Mouse (Mus musculus): ENCODE results near the gene Cplx3. TPM values are rescaled to one million over a fixed set of nuclear protein-coding genes. Genes with fewer than 3 reads are reported as not detected.

The Cplx3 gene
- polyA plus RNA-seq, 1 experiment from 2014 or later, result 0.09 TPM

DNA sequence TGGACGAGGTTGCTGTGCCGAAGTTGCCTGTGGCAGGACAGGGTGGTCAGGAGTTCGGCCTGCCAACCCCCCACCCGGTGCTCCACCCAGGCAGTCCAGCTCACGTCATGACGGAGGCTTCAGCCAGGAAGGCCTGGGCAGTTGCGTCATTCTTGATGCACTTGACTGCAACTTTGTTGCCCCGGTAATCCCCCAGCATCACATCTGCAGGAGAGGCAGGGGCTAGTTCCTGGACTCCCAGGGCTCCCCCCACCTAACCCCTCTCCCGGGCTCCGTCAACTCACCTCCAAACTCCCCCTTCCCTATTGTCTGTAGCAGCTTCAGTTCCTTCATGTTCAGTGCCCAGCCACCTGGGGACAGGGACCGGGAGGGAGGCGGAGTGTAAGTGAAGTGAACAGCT, 22.6 kb upstream of the Cplx3 start:
- Histone ChIP-seq H3K9ac (ENCODE audit: low read depth, low read length) (no peak overlapping the region), H3K4me3 (ENCODE audit: low read depth, low read length) (no peak overlapping the region), H3K4me1 (replicated peaks; ENCODE audit: control insufficient read depth, insufficient read depth, low read length) (no peaks in the 10 kb centered on the region), H3K27ac (ENCODE audit: low read depth, low read length) (no peak overlapping the region), H3K9me3 (ENCODE audit: control insufficient read depth, low read length) (no peaks in the 10 kb centered on the region), H3K4me2 (replicated peaks; ENCODE audit: low read depth, low read length) (no peak overlapping the region), H3K27me3 (ENCODE audit: control insufficient read depth, insufficient read depth, low read length) (no peaks in the 10 kb centered on the region), H3K36me3 (ENCODE audit: control insufficient read depth, insufficient read depth, low read length) (peaks cover 13% of the 10 kb centered on the region; the same call in 1 of the 2 replicates)
- 91% methylated on average over 12 of the region's 12 CpGs for WGBS
- ATAC-seq (ENCODE audit: low FRiP score) (no peak), DNase-seq (ENCODE audit: low spot score) (no peak)

DNA sequence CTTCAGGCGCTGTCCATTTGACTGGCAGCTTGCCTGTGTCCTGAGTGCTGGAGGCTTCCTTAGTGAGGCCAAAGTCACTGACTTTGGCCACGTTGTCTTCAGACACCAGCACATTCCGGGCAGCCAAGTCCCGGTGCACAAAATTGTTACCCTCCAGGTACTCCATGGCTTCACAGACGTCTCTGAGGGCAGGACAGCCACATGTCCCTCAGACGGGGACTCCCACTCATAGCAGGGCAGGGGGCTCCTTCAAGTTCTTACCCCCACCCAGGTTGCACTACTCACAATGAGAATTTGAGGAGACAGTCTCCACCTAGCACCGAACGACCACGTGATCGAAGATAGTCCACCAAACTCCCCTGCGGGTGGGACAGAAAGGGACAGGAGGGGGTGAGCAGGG, 21.8 kb upstream of the Cplx3 start:
- Histone ChIP-seq H3K4me3 (ENCODE audit: low read depth, low read length) (no peak overlapping the region), H3K27ac (ENCODE audit: low read depth, low read length) (no peak overlapping the region), H3K9ac (ENCODE audit: low read depth, low read length) (no peak overlapping the region), H3K9me3 (ENCODE audit: control insufficient read depth, low read length) (no peaks in the 10 kb centered on the region), H3K4me1 (replicated peaks; ENCODE audit: control insufficient read depth, insufficient read depth, low read length) (no peaks in the 10 kb centered on the region), H3K4me2 (replicated peaks; ENCODE audit: low read depth, low read length) (no peak overlapping the region), H3K36me3 (ENCODE audit: control insufficient read depth, insufficient read depth, low read length) (peaks cover 13% of the 10 kb centered on the region; the same call in 1 of the 2 replicates), H3K27me3 (ENCODE audit: control insufficient read depth, insufficient read depth, low read length) (no peaks in the 10 kb centered on the region)
- no peak for ATAC-seq (ENCODE audit: low FRiP score)
- 91% methylated on average over 11 of the region's 11 CpGs for WGBS
- no peak for DNase-seq (ENCODE audit: low spot score)

DNA sequence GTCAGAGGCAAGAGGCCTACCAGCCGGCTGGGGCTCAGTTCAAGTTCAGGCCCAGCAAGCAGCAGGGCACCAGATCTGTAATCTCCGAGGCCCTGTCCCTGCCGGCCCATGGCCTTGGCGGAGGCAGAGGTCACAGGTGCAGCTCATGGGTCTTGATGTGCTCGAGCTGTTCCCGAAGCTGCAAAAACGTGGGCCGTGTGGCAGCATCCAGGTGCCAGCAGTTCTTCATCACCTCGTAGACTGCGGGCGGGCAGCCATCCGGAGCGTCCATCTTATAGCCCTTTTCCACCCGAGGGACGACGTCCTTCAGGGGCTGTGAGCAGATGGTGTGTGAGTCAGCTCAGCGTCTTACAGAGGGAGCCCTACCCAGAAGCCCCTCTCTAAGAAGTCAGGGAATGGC, 21.1 kb upstream of the Cplx3 start:
- Histone ChIP-seq H3K4me1 (replicated peaks; ENCODE audit: control insufficient read depth, insufficient read depth, low read length) (no peaks in the 10 kb centered on the region), H3K27ac (ENCODE audit: low read depth, low read length) (no peak overlapping the region), H3K9me3 (ENCODE audit: control insufficient read depth, low read length) (no peaks in the 10 kb centered on the region), H3K27me3 (ENCODE audit: control insufficient read depth, insufficient read depth, low read length) (no peaks in the 10 kb centered on the region), H3K4me2 (replicated peaks; ENCODE audit: low read depth, low read length) (no peak overlapping the region), H3K4me3 (ENCODE audit: low read depth, low read length) (no peak overlapping the region), H3K9ac (ENCODE audit: low read depth, low read length) (no peak overlapping the region), H3K36me3 (ENCODE audit: control insufficient read depth, insufficient read depth, low read length) (peaks cover 13% of the 10 kb centered on the region; the same call in 1 of the 2 replicates)
- ATAC-seq (ENCODE audit: low FRiP score) (no peak), DNase-seq (ENCODE audit: low spot score) (no peak)
- 90% methylated on average over 17 of the region's 17 CpGs for WGBS

DNA sequence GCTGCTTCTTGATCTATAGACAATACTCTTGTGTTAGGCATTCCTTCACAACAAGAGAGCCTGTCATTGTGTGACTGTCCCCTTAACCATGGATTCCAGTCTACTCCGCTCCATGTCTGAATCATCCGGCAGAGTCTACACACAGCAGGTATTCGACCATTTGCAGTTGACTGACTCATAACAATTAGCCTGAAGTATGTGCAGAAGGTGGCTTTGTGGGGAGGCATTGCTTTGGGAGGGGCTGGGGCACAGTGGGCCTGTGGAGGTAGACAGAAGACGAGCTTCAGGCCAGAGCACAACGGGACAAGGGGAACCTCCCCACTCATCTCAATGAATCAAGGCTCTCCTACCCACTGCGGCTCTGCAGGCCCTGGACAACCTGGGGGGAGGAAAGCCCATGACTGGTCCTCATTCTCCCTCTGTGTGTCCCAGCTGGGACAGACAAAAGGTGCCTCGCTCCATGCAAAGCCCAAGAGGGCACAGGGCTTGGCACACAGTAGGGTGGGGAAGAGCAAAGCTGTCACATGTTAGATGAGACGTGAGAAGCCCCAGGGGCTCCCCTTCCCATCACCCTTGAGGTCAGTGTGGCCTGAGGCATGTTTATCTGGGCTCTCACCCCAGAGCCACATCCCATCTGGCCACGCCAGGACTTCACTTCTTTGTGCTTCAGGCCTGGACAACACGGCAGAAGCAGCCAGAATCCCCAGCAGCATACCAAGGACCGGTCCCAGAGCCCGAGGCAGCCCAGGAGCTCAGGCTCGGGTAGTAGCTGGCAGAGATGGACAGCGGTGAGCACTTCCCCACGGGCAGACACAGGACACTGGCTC, 19.8 kb upstream of the Cplx3 start:
- H3K9me3 ChIP-seq (ENCODE audit: control insufficient read depth, low read length), result no peaks in the 10 kb centered on the region
- ATAC-seq (ENCODE audit: low FRiP score), result no peak
- WGBS, result 73% methylated on average over 15 of the region's 15 CpGs
- H3K27ac ChIP-seq (ENCODE audit: low read depth, low read length), result no peak overlapping the region
- H3K36me3 ChIP-seq (ENCODE audit: control insufficient read depth, insufficient read depth, low read length), result peaks cover 13% of the 10 kb centered on the region; the same call in 1 of the 2 replicates
- no peaks in the 10 kb centered on the region for H3K27me3 ChIP-seq (ENCODE audit: control insufficient read depth, insufficient read depth, low read length)
- no peak overlapping the region for H3K4me2 ChIP-seq (replicated peaks; ENCODE audit: low read depth, low read length)
- H3K9ac ChIP-seq (ENCODE audit: low read depth, low read length), result no peak overlapping the region
- no peak for DNase-seq (ENCODE audit: low spot score)
- no peaks in the 10 kb centered on the region for H3K4me1 ChIP-seq (replicated peaks; ENCODE audit: control insufficient read depth, insufficient read depth, low read length)
- no peak overlapping the region for H3K4me3 ChIP-seq (ENCODE audit: low read depth, low read length)

DNA sequence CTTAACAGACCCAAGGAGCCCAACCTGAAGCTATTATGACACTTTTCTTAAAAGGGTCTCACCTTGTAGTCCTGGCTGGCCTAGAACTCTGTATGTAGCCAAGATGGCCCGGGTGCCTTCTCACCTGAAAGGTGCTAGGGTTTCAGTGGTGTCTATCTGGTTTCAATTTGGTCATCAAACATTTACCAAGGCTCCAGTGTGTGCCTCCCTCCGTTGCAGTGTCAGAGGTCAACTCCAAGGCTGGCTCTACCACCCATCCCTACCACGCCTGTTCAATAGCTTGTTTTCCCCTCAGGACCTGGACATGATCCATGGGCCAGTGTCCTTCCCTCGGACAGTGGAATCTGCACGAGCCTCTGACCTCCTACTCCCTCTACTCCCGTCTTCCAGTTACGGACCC, 18.2 kb upstream of the Cplx3 start:
- Histone ChIP-seq H3K27ac (ENCODE audit: low read depth, low read length) (no peak overlapping the region), H3K9ac (ENCODE audit: low read depth, low read length) (no peak overlapping the region), H3K27me3 (ENCODE audit: control insufficient read depth, insufficient read depth, low read length) (no peaks in the 10 kb centered on the region), H3K4me3 (ENCODE audit: low read depth, low read length) (no peak overlapping the region), H3K9me3 (ENCODE audit: control insufficient read depth, low read length) (no peaks in the 10 kb centered on the region), H3K4me2 (replicated peaks; ENCODE audit: low read depth, low read length) (no peak overlapping the region), H3K36me3 (ENCODE audit: control insufficient read depth, insufficient read depth, low read length) (peaks cover 8% of the 10 kb centered on the region; the same call in 1 of the 2 replicates), H3K4me1 (replicated peaks; ENCODE audit: control insufficient read depth, insufficient read depth, low read length) (no peaks in the 10 kb centered on the region)
- WGBS, result 80% methylated on average over 7 of the region's 7 CpGs
- ATAC-seq (ENCODE audit: low FRiP score) (no peak), DNase-seq (ENCODE audit: low spot score) (no peak)

DNA sequence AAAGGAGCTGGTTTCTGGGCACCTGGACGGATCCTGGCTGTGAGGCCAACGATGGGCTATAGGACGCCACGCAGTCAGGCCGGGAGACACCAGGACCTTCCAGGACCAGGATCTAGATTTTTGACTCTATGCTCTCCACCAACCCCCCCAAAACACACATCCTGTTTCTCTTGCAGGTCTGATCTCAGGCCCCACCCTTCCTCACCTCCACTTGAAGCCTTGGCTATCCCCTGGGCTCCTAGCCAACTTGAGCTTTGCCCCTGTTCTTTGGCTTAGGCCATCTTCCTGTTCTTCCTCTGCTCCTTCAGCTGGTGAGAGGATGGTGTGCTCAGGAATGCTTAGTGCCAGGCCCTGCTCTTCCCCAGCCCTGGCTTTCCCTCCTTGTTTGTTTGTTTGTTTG, 14.6 kb upstream of the Cplx3 start, which contains the start of gene Lman1l:
Gene Lman1l, minus strand, starts transcription at position 101 of the 400 bp plus-strand sequence.
- no peak for ATAC-seq (ENCODE audit: low FRiP score)
- no peak for DNase-seq (ENCODE audit: low spot score)
- H3K4me2 ChIP-seq (replicated peaks; ENCODE audit: low read depth, low read length), result no peak within 1 kb of the TSS
- no peaks in the 10 kb centered on the region for H3K9me3 ChIP-seq (ENCODE audit: control insufficient read depth, low read length)
- H3K4me1 ChIP-seq (replicated peaks; ENCODE audit: control insufficient read depth, insufficient read depth, low read length), result no peaks in the 10 kb centered on the region
- no peak within 1 kb of the TSS for H3K9ac ChIP-seq (ENCODE audit: low read depth, low read length)
- H3K4me3 ChIP-seq (ENCODE audit: low read depth, low read length), result no peak within 1 kb of the TSS
- no peaks in the 10 kb centered on the region for H3K36me3 ChIP-seq (ENCODE audit: control insufficient read depth, insufficient read depth, low read length)
- 87% methylated on average over 5 of the region's 5 CpGs for WGBS
- H3K27ac ChIP-seq (ENCODE audit: low read depth, low read length), result no peak within 1 kb of the TSS
- H3K27me3 ChIP-seq (ENCODE audit: control insufficient read depth, insufficient read depth, low read length), result no peaks in the 10 kb centered on the region

DNA sequence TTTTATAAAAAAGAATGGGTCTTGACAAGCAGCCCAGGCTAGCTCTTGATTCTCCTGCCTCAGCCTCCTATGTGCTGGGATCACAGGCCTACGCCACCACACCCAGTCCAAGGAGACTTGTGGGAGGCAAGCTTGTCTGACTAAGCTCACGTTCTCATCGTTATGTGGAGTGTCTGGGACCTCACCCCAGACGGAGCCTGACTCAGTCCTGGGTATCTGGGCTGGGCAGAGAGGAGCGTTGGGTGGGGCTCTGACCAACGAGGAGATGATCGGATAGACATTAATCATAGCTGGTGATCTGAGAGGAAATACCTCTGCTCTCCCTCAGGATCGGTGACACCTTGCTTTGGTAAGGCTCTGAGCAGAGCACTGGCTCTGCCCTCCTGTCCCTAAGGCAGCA, 12.8 kb upstream of the Cplx3 start:
- H3K9ac ChIP-seq (ENCODE audit: low read depth, low read length), result no peak overlapping the region
- no peaks in the 10 kb centered on the region for H3K27me3 ChIP-seq (ENCODE audit: control insufficient read depth, insufficient read depth, low read length)
- H3K4me1 ChIP-seq (replicated peaks; ENCODE audit: control insufficient read depth, insufficient read depth, low read length), result no peaks in the 10 kb centered on the region
- no peak for DNase-seq (ENCODE audit: low spot score)
- no peaks in the 10 kb centered on the region for H3K36me3 ChIP-seq (ENCODE audit: control insufficient read depth, insufficient read depth, low read length)
- H3K9me3 ChIP-seq (ENCODE audit: control insufficient read depth, low read length), result no peaks in the 10 kb centered on the region
- H3K4me2 ChIP-seq (replicated peaks; ENCODE audit: low read depth, low read length), result no peak overlapping the region
- H3K27ac ChIP-seq (ENCODE audit: low read depth, low read length), result no peak overlapping the region
- WGBS, result 82% methylated on average over 8 of the region's 8 CpGs
- H3K4me3 ChIP-seq (ENCODE audit: low read depth, low read length), result no peak overlapping the region
- no peak for ATAC-seq (ENCODE audit: low FRiP score)

DNA sequence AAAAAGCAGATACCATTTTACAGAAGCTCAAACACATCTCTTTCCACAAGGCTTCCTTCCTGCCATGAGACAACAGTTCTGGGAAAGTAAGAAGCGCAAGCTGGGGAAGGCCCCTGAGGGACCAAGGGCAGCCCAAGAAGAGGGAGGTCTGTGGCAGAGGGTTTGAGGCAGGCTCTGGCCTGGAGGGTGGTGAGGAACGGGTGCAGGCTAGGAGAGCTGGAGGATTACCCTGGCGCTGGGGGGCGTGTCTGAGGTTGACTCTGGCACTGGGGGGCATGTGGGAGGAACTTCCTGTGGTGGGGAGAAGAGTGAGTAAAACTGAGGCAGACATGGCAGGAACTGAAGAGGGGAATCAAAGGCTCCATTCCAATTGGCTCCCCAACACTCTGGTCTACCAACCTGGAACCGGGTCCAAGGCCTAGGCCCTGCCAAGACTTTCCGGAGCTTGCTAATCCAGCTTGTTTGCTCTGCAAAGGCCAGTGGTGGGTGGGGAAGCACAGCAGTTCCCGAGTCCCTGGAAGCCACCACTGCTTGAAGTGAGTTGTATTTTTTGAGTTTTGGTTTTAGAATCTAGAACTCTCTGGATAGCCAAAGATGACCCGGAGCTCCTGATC, 11.6 kb upstream of the Cplx3 start:
- ATAC-seq (ENCODE audit: low FRiP score), result no peak

DNA sequence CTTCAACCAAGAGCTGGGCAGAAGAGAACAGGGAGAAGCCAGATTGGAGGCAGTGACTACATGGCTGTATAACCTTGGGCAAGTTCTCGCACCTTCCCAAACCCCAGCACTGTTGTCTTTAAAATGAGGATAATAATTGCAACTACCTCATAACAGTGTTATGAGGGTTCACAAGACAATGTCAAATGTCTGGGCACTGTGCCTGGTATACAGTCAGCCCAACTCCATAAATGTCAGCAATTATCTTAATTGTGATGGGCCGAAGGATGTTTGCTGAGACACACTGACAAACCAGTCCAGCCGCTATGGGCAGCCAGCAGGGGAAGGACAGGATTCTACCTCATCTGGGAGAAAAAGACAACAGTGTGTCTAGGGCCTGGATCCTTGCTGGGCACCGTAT, 8.7 kb upstream of the Cplx3 start:
- Histone ChIP-seq H3K36me3 (ENCODE audit: control insufficient read depth, insufficient read depth, low read length) (no peaks in the 10 kb centered on the region), H3K9me3 (ENCODE audit: control insufficient read depth, low read length) (no peaks in the 10 kb centered on the region), H3K4me1 (replicated peaks; ENCODE audit: control insufficient read depth, insufficient read depth, low read length) (no peaks in the 10 kb centered on the region), H3K27ac (ENCODE audit: low read depth, low read length) (no peak overlapping the region), H3K27me3 (ENCODE audit: control insufficient read depth, insufficient read depth, low read length) (no peaks in the 10 kb centered on the region), H3K4me2 (replicated peaks; ENCODE audit: low read depth, low read length) (no peak overlapping the region), H3K4me3 (ENCODE audit: low read depth, low read length) (no peak overlapping the region), H3K9ac (ENCODE audit: low read depth, low read length) (no peak overlapping the region)
- WGBS, result 93% methylated on average over 4 of the region's 4 CpGs
- ATAC-seq (ENCODE audit: low FRiP score), result no peak
- no peak for DNase-seq (ENCODE audit: low spot score)

More for the DNA sequence above, 11.6 kb upstream of the Cplx3 start:
- Histone ChIP-seq H3K4me2 (replicated peaks; ENCODE audit: low read depth, low read length) (no peak overlapping the region), H3K36me3 (ENCODE audit: control insufficient read depth, insufficient read depth, low read length) (no peaks in the 10 kb centered on the region), H3K4me1 (replicated peaks; ENCODE audit: control insufficient read depth, insufficient read depth, low read length) (no peaks in the 10 kb centered on the region), H3K9ac (ENCODE audit: low read depth, low read length) (no peak overlapping the region), H3K27ac (ENCODE audit: low read depth, low read length) (no peak overlapping the region), H3K4me3 (ENCODE audit: low read depth, low read length) (no peak overlapping the region), H3K9me3 (ENCODE audit: control insufficient read depth, low read length) (no peaks in the 10 kb centered on the region), H3K27me3 (ENCODE audit: control insufficient read depth, insufficient read depth, low read length) (no peaks in the 10 kb centered on the region)
- 79% methylated on average over 8 of the region's 8 CpGs for WGBS
- DNase-seq (ENCODE audit: low spot score), result no peak

Data from hindbrain, embryonic 11.5 days (tissue).